Mouse (Mus musculus) 3134 (cell line): ENCODE measurements at regions not wholly inside any gene's neighbourhood (a gene's known extent, or its start where the extent isn't known, plus 50 kb on each side); places are given as distances from the start of the nearest gene placed in this dataset.

Experiments used
- DNase-seq: peaks from one replicate; pipeline ENCODE4 v3.0.0-alpha.2; 2011; ENCODE audit warnings: low spot score; ENCODE audit not compliant: insufficient read length; ENCODE audit errors: extremely low read depth

DNA sequence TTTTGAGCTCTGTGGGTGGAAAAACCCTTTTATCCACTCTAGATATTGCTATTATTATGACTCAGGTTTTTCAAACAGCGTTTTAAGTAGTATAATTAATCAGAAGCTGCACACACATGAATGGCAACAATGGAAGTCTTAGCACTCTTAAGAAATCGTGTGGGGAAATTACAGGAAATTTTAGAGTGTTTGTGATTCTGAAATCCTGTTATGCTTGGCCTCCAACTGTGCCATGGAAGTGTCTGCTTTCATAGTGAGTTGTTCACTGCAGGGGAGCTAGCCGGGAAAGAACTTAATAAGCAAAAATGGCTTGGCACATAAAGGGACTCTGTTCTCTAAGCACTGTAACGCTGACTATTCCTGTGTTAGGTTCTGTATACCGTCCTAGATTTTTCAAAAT lies 570.7 kb downstream of the Slco4c1 start:
- no peak for DNase-seq

DNA sequence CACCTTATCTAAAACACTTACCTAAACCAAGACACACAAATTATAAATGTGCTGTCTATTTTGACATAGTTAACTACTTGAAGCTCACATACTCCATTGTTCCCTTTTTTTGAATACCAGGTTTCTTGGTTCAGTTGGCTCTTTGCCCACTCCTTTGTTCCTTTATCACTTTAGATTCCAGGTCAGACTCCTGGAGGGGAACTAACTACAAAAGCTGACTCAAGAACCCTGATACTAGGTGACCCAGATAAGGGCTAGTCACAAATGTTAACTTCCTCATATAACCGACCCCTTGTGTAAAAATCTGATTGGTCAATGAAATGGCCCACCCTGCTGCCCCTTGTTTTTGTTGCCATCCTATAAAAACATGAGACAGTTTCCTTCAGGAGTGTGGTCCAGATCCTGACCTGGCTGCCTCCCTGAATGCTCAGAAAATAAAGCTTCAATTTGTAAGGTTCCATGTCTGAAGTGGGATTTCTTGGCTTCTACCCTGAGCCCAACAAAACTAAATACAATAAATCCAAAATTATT lies 593.9 kb downstream of the Slco4c1 start:
- no peak for DNase-seq

DNA sequence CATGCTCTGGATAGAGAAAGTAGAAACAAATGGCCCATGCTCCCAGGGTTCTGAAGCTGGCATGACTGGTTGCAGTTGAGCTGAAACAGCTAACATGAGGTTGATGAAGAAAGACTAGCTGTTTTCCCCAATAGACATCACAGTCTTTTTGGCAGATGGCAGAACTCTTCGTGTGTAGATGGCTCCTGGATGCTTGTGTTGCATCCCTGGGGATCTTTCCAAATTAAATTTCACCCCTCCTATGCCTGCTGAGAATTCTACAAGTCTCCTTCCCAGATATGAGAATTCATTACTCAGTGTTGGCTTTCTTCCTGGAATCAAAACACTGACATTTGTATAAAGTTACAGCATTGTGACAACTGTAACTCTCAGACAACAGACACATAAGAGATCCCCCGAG lies 595.3 kb downstream of the Slco4c1 start:
- no peak for DNase-seq
